Mouse (Mus musculus) retina, adult 2 months (tissue): ENCODE data around the gene Pcdh11x.
"Not testable (repeated sequence)": the region's sequence is repeated elsewhere in the genome, so short reads cannot be mapped to it uniquely, and the experiment has no call there.

Experiments
- DNase-seq: peaks from one replicate; pipeline ENCODE4 v3.0.0-alpha.2; 2012; ENCODE audit warnings: low read depth, low spot score

Gene Pcdh11x

DNA sequence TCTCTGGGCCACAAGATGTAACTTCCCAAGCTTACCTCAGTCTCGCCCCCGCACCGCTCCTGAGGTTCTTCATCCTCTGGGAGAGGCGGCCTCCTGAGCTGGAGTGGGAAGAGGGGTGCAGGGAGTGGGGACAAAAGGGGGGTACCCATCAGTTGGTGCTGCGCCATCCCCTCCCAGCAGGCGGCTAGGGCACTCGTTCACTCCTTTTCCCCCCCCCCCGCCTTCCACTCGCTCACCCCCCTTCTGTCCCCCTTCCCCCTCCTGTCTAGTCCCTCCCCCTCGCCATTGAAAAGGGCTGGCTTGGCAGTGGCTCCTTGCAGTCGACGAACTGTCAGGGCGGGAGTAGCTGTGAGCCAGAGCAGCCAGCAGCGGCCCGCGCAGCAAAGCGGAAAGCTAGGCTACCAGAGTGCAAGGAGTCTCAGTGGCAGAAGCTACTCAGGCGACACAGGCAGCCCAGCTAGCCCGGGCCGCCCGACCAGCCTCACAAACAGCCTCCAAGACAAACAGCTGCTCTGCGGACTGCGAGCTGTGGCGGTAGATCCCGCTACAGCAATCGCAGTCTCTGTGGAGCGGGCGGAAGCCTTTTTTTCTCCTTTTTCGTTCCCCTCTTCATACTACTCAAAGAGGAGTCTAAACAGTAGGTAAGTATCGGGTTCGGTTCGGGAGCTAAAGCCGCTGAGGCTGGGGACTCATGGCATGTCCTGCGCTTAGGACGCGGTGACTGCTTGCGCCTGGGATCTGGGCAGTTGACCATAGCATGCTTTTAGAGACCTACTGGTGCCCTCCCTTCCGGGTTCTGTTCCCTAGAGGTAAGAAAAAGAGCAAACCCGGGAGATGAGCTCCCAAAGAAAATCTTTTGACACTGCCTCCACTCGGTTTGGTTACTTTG lies at the start of gene Pcdh11x:
TSS of gene Pcdh11x (plus strand) at position 249 of the 889 bp plus-strand sequence.
- DNase-seq, result no peak

DNA sequence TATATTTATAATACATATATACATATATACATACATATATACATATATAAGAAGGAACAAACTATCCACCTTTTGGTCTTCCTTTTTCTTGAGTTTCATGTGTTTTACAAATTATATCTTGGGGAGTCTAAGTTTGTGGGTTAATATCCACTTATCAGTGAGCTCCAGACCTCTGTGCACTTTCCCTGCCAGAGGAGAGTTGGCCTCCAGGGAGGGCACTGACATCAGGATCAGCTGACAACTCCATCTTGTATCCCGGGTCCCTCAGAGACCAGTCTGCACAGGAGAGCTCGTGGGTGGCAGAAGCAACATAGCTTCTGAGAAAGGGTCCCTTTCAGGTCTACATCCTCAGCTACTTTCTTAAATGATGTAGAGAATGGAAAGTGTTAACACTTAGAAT lies 30.0 kb upstream of the Pcdh11x start:
- no peak for DNase-seq

DNA sequence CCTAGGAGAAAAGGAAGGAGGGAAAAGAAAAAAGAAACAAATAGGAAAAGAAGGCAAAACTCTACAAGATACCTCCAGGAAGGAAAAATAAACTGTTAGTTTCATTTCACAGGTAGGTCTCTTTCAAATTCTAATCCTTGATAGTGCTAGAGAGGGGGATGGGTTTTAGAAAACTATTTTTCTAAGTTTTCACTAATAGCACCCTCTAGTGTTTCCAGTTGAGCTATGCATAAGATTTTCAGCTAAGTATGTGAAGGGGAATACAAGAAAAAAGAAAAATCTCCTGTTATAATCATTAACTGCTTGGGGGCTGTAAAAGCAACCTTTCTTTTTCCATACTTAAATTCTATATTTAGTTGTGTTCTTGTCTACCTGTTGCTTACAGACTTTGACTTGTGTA lies 4.5 kb upstream of the Pcdh11x start:
- DNase-seq, result no peak

DNA sequence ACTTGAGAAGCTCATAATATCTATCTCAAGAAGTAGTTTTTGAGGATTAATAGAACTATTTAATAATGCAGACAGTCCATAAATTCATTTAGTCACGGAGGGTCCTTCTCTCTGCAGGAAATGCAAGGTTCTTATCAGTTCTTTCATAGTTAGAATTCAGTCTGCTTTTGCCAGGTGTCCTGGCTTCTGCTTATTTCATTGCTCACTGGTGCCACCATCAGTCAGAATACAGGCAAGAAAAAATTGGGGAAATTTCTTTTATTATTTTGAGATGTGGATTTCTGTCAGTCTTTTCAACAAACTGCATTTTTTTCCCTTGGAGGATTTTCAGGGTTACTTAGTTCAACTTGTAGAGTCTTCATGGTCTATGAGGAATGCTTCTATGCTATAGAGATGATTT lies 2.6 kb upstream of the Pcdh11x start:
- DNase-seq, result no peak

DNA sequence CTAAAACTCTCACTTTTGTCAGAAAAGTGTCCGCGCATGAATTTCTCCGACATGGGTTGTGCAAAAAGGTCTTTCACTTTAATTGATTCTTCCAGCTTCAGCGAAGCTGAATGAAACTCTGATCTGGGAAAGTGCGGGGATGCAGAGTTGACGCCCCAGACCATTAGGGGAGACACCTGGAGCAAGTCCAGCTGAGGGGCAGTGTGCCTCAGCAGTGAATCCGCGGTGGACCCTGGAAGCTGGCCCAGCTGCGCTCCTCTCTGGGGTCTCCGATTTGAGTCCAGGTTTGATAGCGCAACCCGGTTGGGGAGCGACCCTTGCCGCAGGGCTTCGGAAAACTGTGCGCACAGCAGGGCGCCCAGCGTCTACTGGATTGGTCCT lies 831 bp downstream of the Pcdh11x start:
- no peak for DNase-seq

DNA sequence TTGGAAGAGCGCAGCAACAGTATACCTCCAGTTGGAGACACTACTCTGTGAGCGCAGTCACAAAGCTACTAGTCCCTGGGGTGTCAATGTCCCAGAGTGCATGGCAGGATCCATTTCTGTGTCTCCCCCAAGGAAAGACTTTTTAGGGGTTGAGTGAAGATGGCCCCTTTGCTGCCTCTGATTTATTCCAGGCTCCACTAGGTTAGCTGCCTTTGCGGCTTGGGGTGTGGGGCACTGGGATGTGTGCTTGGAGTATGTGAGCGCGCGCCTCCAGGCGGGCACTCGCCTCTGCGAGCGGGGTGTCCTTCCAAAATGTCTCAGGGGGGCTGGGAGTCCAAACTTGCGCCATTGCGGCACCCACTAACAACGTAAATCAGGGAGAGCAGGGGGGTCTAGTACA lies 1.6 kb downstream of the Pcdh11x start:
- no peak for DNase-seq

DNA sequence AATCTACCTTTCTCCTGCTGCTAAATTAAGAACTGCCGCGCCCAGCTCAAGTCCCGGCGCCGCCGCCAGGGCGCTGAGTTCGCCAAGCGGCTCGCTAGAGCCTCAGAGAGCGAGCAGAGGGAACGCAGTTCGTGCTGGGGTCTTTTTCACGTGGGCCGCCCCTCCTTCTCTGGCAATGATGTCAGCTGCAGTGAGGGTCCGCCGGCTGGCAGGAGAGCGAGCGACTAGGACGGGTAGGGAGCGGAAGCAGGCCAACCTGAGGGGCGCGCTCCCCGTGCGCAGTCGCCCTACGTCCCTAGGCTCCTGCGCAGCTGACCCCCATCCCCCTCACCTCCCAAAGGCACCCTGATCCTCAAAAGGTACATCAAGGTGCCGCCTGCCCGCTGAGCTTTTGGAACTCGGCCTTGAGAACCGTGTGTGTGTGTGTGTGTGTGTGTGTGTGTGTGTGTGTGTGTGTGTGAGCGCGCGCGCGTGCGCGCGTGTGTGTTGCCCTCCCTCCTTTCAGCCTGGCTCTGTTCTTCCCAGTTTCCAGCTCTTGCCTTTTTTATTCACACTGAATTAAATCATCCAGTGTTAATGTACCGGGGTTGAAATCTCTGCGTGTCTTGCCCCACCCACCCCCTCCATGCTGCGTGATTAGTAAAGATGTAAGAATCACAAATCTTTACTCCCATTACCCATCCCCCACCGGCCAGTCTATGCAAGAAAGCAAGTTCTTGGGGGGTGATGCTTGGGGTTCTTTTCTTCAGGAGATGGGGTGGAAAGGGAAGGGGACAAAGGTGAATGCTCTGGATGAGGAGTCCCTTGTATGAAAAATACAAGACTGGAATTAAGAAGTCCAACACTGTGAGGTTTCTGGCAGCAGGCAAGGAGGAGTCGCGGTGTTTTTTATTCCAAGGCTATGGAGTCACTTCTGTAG lies 3.0 kb downstream of the Pcdh11x start:
- DNase-seq, result no peak

DNA sequence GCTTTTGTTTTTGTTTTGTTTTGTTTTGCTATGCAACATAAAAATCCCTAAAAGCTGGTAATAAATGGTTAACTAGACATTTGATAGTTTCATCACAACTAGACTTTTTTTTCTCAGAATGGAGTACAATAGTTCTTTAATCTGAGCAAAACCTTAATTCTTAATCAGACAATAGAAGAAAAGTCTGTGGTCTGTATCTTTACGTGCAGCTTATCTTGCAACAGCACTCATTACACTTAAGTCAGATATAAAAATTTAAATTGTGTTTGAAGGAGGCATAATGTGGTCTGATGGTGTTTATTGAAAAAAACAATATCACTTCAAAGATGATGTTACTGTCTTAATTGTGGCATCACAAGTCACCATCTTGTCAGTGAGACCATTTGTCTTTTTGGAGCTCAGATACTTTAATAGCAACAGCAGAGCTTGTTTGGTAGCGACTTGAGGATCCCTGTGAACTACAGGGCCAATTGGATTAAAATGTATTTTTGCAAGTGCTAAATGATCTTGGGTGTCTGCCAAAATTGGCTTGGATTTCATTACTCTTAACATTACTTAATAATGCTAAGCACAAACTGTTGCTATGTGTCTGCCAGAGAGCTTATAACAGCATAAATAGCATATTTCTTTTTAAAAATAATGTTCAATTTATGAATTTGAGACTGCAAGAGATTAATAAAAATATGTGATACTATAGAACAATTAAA lies 11.6 kb downstream of the Pcdh11x start:
- no peak for DNase-seq

DNA sequence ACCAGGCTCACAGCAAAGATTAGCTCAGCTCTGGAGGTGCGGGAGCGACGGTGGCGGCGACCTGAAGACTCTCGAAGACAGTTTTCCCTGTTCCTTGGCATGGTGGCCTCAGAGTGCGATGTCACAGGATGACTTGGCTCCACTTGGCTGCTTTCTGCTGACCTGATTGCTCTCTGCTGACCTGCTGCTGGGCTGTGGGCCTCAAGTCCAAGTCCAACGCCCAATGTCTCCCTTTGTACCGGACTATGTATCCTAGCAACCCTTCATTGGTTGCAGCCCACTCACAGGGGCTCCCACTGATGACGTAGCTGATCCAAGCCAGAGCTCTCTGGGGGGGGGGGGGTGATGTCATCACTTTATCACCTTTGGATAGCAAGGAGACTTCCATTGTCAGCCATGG lies 22.9 kb downstream of the Pcdh11x start, which contains the start of gene H2afb3:
TSS of gene H2afb3 (minus strand) at position 101 of the 400 bp plus-strand sequence.
- not testable (repeated sequence) for DNase-seq

DNA sequence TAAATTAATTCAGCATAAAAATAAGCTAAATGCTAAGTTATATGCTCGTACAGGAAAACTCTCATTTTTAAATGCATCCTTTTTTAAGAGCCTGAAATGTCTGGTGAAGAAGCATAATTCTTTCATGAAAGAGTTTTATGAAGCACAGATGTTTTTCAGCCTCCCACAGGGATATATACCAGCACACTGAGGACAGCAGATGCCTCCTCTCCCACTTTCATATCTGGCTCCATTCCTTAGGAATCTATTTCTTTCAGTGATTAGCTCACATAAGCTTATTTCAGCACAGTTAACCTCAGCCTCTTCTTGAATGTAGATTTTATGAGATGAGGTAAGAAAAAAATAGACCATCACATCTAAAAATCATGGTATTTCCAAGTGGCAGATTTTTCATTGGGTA lies 176.2 kb downstream of the Pcdh11x start:
- no peak for DNase-seq

DNA sequence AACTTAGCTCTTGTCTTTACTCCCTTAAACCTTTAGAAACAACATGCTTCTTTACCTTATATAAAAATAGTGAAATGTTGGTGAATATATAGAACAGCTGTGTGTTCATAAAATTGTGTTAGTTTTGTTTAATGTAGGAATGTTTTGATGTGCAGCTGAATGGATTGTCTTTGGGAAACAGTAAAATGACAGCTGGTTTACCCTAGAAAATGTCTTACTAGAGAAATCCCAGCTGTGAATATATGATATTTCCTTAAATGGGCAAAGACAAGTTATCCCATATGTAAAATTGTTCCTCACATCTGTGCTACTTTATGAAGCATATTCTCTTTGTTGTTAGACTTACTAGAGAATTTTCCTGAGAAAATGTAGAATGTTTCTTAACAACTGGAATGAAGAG lies 196.4 kb downstream of the Pcdh11x start:
- no peak for DNase-seq

DNA sequence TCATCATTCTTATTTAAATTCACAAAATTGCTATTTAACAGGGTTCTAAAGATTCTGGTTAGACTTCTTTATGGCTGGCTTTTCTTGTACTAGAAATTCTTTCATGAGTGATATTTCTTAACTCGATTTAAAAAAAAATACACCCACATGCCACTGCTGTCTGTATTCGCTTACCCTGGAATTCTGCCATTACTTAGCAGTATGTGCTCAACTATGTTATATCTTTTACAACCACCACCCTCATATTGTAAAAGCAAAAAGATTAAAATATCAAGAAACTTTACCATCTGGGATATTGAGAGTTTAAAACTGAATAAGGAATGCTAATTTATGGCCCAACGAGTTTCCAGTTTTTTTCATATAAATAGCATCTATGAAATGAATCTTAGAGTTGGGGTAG lies 234.9 kb downstream of the Pcdh11x start:
- no peak for DNase-seq

DNA sequence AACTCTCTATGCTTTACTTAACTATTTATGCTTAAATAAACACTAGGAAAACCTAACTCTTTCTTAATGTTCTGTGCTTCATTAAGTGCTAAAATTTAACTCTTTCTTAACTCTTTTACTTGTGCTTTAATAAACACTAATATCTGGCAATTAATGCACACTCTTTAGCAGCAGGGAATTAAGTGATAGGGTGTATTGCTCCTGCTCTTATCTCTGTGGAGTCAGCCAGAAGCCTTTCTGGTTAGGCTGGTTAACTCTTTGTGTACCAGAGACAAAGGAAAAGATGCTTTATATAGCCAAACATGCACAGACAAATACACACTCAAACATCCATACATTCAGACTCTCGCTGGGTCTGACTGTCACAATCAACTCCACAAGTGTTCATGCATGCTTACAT lies 309.2 kb downstream of the Pcdh11x start:
- no peak for DNase-seq

DNA sequence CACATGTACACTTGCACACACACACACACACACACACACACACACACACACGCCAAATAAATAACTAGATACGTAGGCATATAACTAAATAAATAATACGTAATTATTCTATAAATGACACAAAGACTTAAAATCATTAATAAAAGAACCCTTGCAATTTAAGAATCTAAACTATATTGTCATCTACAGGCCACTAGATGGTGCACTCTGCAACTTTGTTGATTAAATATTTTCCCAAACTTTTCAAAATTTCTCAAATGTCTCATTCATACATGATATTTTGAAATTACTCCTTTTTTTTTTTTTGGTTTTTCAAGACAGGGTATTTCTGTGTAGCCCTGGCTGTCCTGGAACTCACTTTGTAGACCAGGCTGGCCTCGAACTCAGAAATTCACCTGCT lies 328.4 kb downstream of the Pcdh11x start:
- DNase-seq, result no peak

DNA sequence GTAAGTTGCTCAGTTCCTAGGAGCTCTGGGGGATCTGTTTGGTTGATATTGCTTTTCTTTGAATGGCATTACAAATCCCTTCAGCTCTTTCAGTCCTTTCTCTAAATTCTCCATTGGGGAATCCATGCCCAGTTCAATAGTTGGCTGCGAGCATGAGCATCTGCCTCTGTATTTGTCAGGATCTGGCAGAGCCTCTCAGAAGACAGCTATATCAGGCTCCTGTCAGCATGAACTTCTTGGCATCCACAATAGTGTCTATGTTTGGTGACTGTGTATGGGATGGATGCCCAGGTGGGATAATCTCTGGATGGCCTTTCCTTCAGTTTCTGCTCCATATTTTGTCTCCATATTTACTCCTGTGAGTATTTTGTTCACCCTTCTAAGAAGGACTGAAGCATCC lies 380.2 kb downstream of the Pcdh11x start:
- DNase-seq, result not testable (repeated sequence)

DNA sequence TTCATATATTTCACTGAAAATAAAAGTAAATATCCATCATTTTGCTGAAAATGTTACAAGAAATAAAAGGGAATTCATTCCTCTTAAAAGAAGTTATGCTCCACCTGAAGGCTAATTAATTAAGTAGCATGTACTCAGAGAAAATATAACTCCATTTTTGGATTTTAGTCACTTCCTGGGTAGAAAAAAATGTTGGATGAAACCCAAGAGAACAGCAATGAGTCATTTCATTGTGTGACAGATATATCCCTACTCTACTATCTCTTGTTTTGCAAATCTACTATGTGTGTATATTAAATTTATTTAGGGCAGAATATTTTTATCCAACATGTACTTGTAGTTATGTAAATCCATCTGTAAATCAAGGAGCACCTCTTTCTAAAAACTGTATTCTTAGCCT lies 444.1 kb downstream of the Pcdh11x start:
- DNase-seq, result no peak

DNA sequence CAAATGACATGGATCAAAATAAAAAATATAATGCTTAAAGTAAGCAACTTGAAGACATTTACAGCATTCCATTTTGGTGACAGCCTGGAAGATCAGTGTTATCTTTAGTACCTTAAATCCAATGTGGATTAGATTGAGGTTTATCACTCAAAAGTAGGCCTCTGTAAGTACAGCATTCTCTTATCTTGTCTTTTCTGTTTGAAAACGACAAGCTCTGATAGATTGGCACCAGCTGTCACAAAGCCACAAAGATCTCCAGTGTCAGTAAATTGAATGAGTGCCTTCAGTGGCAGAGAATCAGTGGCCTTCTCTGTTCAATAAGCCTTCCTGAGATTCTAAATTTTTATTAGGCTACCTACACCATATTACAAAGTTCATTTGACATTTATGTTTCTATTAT lies 445.7 kb downstream of the Pcdh11x start:
- no peak for DNase-seq

DNA sequence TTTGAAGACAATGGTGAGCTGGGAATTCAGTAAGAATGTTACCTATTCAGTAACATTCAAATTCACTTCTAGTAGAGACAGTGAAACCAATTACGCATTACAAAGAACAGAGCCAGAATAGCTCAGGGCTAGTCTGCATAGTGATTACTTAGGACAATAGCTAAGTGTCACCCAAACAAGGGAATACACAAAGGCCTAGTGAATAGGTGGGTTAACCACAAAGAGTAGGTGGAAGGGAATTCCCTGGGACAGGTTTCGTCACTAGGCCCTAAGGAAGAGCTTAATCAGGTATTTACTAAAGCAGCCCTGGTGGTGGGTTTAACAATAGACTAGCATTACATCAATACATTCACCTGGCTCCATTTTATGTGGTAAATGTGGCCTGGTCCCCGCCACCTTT lies 654.5 kb downstream of the Pcdh11x start:
- DNase-seq, result no peak
